Mouse (Mus musculus) left cerebral cortex, adult 9 months (tissue): ENCODE measurements at regions not wholly inside any gene's neighbourhood (a gene's known extent, or its start where the extent isn't known, plus 50 kb on each side); places are given as distances from the start of the nearest gene placed in this dataset.

Source experiments
- DNase-seq, 2 experiments: peaks; one replicate each; pipeline ENCODE4 v3.0.0; 2022; ENCODE audit warnings: low spot score in 2 of 2

GRCm38 (mm10) chr4:55623151-55623760, 91.0 kb upstream of the Klf4 start:
- peak; percentile 8 to 20 for DNase-seq

GRCm38 (mm10) chr4:55622651-55623050, 90.4 kb upstream of the Klf4 start:
- no peak for DNase-seq

GRCm38 (mm10) chr4:55619891-55620290, 87.6 kb upstream of the Klf4 start:
- no peak for DNase-seq

- DNase-seq: no peak
Observed at GRCm38 (mm10) chr4:55615808-55616207, 83.5 kb upstream of the Klf4 start.

GRCm38 (mm10) chr4:55613523-55613922, 81.3 kb upstream of the Klf4 start:
- no peak for DNase-seq

- DNase-seq: no peak
Observed at GRCm38 (mm10) chr4:55610998-55611397, 78.7 kb upstream of the Klf4 start.

GRCm38 (mm10) chr4:55609214-55609613, 76.9 kb upstream of the Klf4 start:
- DNase-seq: no peak

GRCm38 (mm10) chr4:55605541-55605940, 73.3 kb upstream of the Klf4 start:
- DNase-seq: no peak

- DNase-seq: no peak
Observed at GRCm38 (mm10) chr4:55604915-55605314, 72.6 kb upstream of the Klf4 start.

- no peak for DNase-seq
Observed at GRCm38 (mm10) chr4:55603821-55604435, 71.7 kb upstream of the Klf4 start.

- peak; percentile 3 to 30 for DNase-seq
Observed at GRCm38 (mm10) chr4:55595203-55595602, 62.9 kb upstream of the Klf4 start.

GRCm38 (mm10) chr4:55594699-55595098, 62.4 kb upstream of the Klf4 start:
- no peak for DNase-seq

GRCm38 (mm10) chr4:55593132-55593531, 60.9 kb upstream of the Klf4 start:
- DNase-seq: no peak

- no peak for DNase-seq
Observed at GRCm38 (mm10) chr4:55586212-55586611, 53.9 kb upstream of the Klf4 start.

GRCm38 (mm10) chr4:55583589-55583988, 51.3 kb upstream of the Klf4 start:
- DNase-seq: no peak
